Mouse (Mus musculus) intestine, postnatal 0 days (tissue): ENCODE measurements around the gene Parm1. TPM values are rescaled to one million over a fixed set of nuclear protein-coding genes. Genes with fewer than 3 reads are reported as not detected.

Experiments used
- ATAC-seq: fragments of 200-750 bp; cut with Nextera tagmentation; 2 replicates; pipeline ENCODE4 v1.8.0; 2017; ENCODE audit warnings: mild to moderate bottlenecking, moderate TSS enrichment, moderate library complexity
- H3K27ac ChIP-seq: fragments of 300-500 bp; sonication (generic); 2 replicates; pipeline ENCODE4 v1.5.1; 2014; ENCODE audit warnings: mild to moderate bottlenecking, low read depth, low read length, moderate library complexity
- H3K27me3 ChIP-seq: fragments of 300-500 bp; sonication (generic); replicated peaks from 2 replicates; pipeline ENCODE4 v1.6.1; 2014; ENCODE audit warnings: low read length, mixed read lengths; ENCODE audit not compliant: control insufficient read depth, insufficient read depth
- H3K36me3 ChIP-seq: fragments of 300-500 bp; sonication (generic); 2 replicates; pipeline ENCODE4 v1.6.1; 2014; ENCODE audit warnings: mild to moderate bottlenecking, moderate library complexity; ENCODE audit not compliant: control insufficient read depth, insufficient read depth
- H3K4me1 ChIP-seq: fragments of 300-500 bp; sonication (generic); replicated peaks from 2 replicates; pipeline ENCODE4 v1.6.1; 2014; ENCODE audit warnings: antibody characterized with exemption, low read length, mixed read lengths; ENCODE audit not compliant: control insufficient read depth, insufficient read depth
- H3K4me2 ChIP-seq: fragments of 300-500 bp; sonication (generic); replicated peaks from 2 replicates; pipeline ENCODE4 v1.6.1; 2014; ENCODE audit warnings: low read depth, mild to moderate bottlenecking, moderate library complexity
- H3K4me3 ChIP-seq: fragments of 300-500 bp; sonication (generic); 2 replicates; pipeline ENCODE4 v1.5.1; 2014; ENCODE audit warnings: low read depth, low read length
- H3K9ac ChIP-seq: fragments of 300-500 bp; sonication (generic); 2 replicates; pipeline ENCODE4 v1.6.1; 2014; ENCODE audit warnings: mild to moderate bottlenecking, low read depth, low read length
- H3K9me3 ChIP-seq: fragments of 300-500 bp; sonication (generic); 2 replicates; pipeline ENCODE4 v1.6.1; 2016; ENCODE audit warnings: mixed run types; ENCODE audit not compliant: control insufficient read depth
- CTCF ChIP-seq: sonication (generic); IDR thresholded peaks from 2 replicates; pipeline ENCODE4 v1.5.1; 2016; ENCODE audit warnings: low read depth, mild to moderate bottlenecking, control low read depth, antibody characterized with exemption, moderate library complexity
- WGBS: fragments of 180-500 bp; shearing (Covaris S2); extraction: QIAGEN DNeasy Blood & Tissue Kit; methylation state at CpG from one replicate; pipeline ENCODE4 v1.1.7; 2014; 5-methylcytosine and 5-hydroxymethylcytosine counted together
- polyA plus RNA-seq: library from polyadenylated mRNA; unstranded; fragments of >200 nt; fragmentation: Nextera tagmentation; extraction: Ambion mirVana; gene quantifications from 2 replicates; pipeline ENCODE4 v1.2.1, GENCODE M21; 2015

The Parm1 gene
- polyA plus RNA-seq, 1 experiment from 2014 or later, result 11.7 TPM

DNA sequence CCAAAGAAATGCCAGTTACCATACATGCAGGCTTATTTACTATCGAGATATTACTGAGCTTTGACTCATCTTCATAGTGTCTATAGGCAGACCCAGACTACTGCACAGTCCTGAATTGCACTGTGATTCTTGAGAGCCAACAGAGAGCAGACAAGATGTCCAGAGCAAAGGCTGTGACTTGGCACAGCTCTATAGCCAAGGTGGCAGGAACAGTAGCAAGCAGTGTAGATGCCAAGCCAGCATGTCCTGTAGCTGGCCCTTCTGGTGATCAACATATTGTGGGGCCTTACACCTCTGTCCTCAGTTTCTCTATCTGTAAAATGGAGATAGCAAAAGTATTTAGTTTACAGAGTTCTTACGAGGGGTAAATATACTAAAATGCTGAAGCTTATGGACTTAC is 89.8 kb downstream of the Parm1 start:
- H3K27ac ChIP-seq, result no peak overlapping the region
- no peak for ATAC-seq
- H3K27me3 ChIP-seq, result no peaks in the 10 kb centered on the region
- no peak for TF ChIP-seq CTCF
- H3K9ac ChIP-seq, result no peak overlapping the region
- no peaks in the 10 kb centered on the region for H3K9me3 ChIP-seq
- H3K4me3 ChIP-seq, result no peak overlapping the region
- no peaks in the 10 kb centered on the region for H3K36me3 ChIP-seq
- H3K4me2 ChIP-seq, result no peak overlapping the region
- 93% methylated on average over 2 of the region's 2 CpGs for WGBS
- H3K4me1 ChIP-seq, result peaks cover 4% of the 10 kb centered on the region; the same call in 1 of the 2 replicates

DNA sequence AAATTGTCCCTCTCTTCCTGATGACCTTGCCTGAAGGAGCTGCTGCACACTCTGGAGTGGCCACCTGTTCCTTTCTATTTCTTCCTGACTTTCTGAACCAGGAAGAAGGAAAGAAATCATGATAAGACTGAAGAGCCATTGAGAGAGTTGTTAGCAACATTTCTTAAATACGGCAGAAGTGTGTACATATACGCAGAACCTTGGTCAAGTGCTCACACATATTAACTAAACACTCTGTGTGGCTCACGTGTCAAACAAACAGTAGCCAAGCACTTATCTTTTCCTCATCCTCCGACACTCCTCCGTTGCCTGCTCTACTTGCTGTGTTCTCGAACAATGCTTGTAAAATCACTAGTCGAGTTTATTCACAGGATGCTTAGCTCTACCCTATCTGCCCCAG is 90.4 kb downstream of the Parm1 start:
- no peak for TF ChIP-seq CTCF
- H3K9ac ChIP-seq, result no peak overlapping the region
- H3K9me3 ChIP-seq, result no peaks in the 10 kb centered on the region
- WGBS, result 24% methylated on average over 7 of the region's 7 CpGs
- H3K27ac ChIP-seq, result peak overlapping the region; percentile 54
- H3K4me2 ChIP-seq, result no peak overlapping the region
- no peaks in the 10 kb centered on the region for H3K36me3 ChIP-seq
- ATAC-seq, result peak; percentile 58
- H3K4me1 ChIP-seq, result peaks cover 4% of the 10 kb centered on the region; the same call in 1 of the 2 replicates
- no peak overlapping the region for H3K4me3 ChIP-seq
- no peaks in the 10 kb centered on the region for H3K27me3 ChIP-seq

DNA sequence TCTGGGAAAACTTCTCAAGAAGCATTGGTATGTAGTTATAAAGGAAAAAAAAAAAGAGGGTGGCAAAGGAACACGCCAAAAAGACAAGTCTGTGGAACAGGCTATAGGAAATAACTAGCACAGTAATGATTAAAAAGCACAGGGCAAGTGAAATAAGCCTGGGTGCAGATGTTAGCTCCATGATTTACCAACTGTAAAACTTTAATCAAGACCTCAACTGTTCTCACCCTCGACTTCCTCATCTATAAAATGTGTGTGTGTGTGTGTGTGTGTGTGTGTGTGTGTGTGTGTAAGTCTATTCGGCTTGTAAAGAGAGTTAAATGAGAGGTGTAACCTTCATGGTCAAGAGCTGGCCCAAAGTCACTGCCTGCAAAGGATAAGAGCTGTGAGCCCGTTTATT is 91.6 kb downstream of the Parm1 start:
- Histone ChIP-seq H3K4me3 (no peak overlapping the region), H3K27ac (no peak overlapping the region), H3K4me2 (no peak overlapping the region), H3K4me1 (peaks cover 4% of the 10 kb centered on the region; the same call in 1 of the 2 replicates), H3K9ac (no peak overlapping the region), H3K36me3 (no peaks in the 10 kb centered on the region), H3K27me3 (no peaks in the 10 kb centered on the region), H3K9me3 (no peaks in the 10 kb centered on the region)
- ATAC-seq, result peak; percentile 23; the same call in 1 of the 2 replicates
- 38% methylated on average over 4 of the region's 4 CpGs for WGBS
- TF ChIP-seq CTCF, result no peak

DNA sequence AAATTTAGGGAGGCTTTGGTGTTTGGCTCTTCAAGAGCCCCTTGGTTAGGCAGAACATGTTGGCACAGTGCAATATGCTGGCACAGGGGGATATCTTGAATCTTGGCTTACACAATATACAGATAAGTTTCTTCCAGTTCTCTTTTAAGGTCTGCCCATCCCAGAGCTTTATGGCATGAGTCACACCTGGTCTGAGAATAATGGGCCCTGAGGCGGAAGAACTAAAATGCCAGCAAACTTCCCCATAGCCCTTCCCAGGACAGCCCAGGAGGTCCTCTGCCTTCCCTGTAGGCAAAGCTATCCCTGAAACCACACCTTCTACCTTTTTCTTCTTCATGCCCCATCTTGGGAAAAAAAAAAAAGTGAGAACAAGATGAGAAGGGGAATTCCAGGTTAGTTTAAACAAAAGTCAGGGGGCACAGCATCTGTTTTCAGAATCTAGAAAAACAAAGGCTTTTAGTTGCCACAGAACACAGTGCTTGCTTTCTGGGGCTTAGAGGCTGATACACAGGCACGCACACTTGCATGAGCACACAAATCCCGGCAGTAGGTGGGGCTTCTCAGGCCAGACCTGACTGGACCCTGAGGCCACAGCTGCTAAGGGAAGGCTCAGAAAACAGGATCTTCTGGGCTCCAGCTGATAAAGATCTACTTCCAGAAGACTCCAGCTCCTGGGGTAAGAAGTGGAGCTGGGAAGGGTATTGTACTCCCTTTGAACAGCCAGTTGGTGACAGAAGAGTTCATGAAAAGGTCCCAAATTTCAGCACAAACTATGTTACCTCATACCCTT is 92.3 kb downstream of the Parm1 start:
- peak overlapping the region; percentile 57 for H3K27ac ChIP-seq
- TF ChIP-seq CTCF, result no peak
- H3K36me3 ChIP-seq, result no peaks in the 10 kb centered on the region
- H3K4me1 ChIP-seq, result peaks cover 4% of the 10 kb centered on the region; the same call in 1 of the 2 replicates
- no peak overlapping the region for H3K4me3 ChIP-seq
- no peak overlapping the region for H3K9ac ChIP-seq
- 46% methylated on average over 3 of the region's 3 CpGs for whole genome bisulfite sequencing
- no peaks in the 10 kb centered on the region for H3K27me3 ChIP-seq
- H3K9me3 ChIP-seq, result no peaks in the 10 kb centered on the region
- H3K4me2 ChIP-seq, result no peak overlapping the region
- peak; percentile 85 for ATAC-seq

DNA sequence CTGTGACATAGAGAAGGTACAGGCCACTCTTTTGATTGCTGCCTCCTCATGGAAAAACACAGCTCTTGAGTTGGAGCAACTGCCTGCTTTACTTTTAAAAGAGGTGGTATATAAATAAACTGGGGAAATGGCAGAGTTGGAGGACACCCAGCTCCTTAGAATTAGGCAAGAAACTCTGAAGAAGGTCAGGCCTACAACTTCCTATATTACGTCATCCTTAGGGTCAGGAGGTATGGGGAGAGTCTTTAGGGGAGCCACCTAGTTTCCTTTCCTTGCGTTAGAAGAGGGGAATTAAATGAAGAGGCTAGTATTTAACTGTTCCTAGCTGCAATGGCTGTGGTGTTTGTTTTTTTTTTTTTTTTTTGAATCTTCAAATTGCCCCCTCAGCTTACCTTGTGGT is 93.1 kb downstream of the Parm1 start:
- 74% methylated on average over 2 of the region's 2 CpGs for WGBS
- Histone ChIP-seq H3K9ac (no peak overlapping the region), H3K9me3 (no peaks in the 10 kb centered on the region), H3K4me2 (no peak overlapping the region), H3K27me3 (no peaks in the 10 kb centered on the region), H3K4me1 (peaks cover 4% of the 10 kb centered on the region; the same call in 1 of the 2 replicates), H3K36me3 (no peaks in the 10 kb centered on the region; the same call in 1 of the 2 replicates), H3K27ac (no peak overlapping the region), H3K4me3 (no peak overlapping the region)
- no peak for ATAC-seq
- no peak for TF ChIP-seq CTCF

DNA sequence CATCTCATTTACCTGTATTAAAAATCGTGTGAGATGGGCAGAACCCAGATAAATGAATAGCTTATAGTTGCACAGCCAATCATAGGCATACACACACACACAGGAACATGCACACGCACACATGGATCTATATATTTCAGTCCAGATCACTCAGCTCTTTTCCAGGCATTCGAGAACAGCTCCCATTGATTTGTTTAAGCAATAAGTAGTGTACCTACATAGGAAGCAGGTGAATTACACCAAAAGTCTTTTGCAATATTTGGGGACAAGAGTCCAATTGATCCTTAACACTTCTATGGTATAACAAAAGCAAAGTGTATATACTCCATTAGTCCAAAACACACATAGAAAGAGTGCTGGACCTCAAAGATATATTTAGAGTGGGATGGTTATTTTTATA is 94.2 kb downstream of the Parm1 start:
- Histone ChIP-seq H3K9me3 (no peaks in the 10 kb centered on the region), H3K9ac (no peak overlapping the region), H3K27ac (no peak overlapping the region), H3K4me2 (no peak overlapping the region), H3K27me3 (no peaks in the 10 kb centered on the region), H3K4me3 (no peak overlapping the region), H3K36me3 (no peaks in the 10 kb centered on the region; the same call in 1 of the 2 replicates), H3K4me1 (peaks cover 4% of the 10 kb centered on the region; the same call in 1 of the 2 replicates)
- ATAC-seq, result no peak
- TF ChIP-seq CTCF, result no peak
- WGBS, result 75% methylated on average over 3 of the region's 3 CpGs
